In the genomic region with DNA sequence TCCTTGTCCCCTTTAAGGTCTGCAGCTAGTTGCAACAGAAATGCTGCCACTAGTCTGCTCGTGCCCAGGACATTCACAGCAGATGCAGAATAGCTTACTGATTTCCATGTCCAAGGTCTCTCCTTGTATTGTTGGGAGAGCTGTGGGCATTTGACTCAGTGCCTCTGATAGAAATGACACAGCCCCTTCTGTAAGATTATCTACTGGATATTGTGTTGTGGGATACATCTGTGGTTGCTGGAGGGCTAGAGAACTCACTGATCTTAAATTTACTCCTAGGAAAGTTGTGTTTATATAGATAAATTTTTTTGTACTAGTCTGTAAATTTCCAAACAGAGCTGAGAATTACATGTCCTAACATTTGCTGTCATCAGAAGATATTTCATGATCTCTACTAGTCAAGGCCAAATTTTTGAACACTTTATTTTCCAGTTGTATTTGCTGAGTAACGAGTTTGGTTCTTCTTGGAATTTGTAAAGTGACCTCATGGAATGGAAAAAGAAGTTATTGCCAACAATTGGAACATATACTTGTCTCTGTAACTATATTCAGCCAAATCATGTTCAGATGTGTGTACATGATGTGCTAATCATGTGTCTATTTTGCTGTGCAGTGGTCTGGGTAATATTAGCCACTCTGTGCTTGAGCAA, we compare ENCODE assay signal across 16 mouse cellular contexts.
DNase-seq lines count a peak whose midpoint lies in the region; ATAC-seq lines count a peak whose summit lies in the region.
"Had no signal": no experiment of that assay in that cellular context is flagged by ENCODE, and none has a peak within 500 bp of the region (broad histone marks: within the 10 kb centered on the region; RNA-seq: fewer than 3 reads in every experiment).

No protein-coding gene starts in this region.

- no peaks in the 10 kb centered on the region; the same call in 1 of the 2 replicates for H3K36me3 ChIP-seq in lung, embryonic 16.5 days (ENCODE audit: control insufficient read depth, insufficient read depth, low read length)
- H3K36me3 ChIP-seq in kidney, embryonic 15.5 days = peaks cover 8% of the 10 kb centered on the region
- H3K36me3 ChIP-seq: liver, embryonic 12.5 days had no signal

- DNase-seq in frontal cortex, adult 2 months (ENCODE audit: extremely low spot score in 1 of 2, low spot score in 1 of 2) = no peak
- DNase-seq in lung, postnatal 14 days = no peak
- DNase-seq in adipocyte (ENCODE audit: low spot score) = peak; percentile 53
- peak; percentile 47 for DNase-seq in skeletal muscle tissue, adult 2 months (ENCODE audit: low read depth, low spot score)
- DNase-seq: cerebellum, adult 9-11 months; thymus, postnatal 4 days had no signal

- WGBS in lung, embryonic 16.5 days = 30% methylated on average over 2 of the region's 2 CpGs
- 66% methylated on average over 2 of the region's 2 CpGs for WGBS in kidney, embryonic 15.5 days

- peak; percentile 25; the same call in 1 of the 2 replicates for ATAC-seq in frontal cortex, adult (ENCODE audit: low TSS enrichment)
- ATAC-seq in lung, embryonic 16.5 days (ENCODE audit: low read depth) = peak; percentile 81
- no peak for ATAC-seq in kidney, embryonic 15.5 days (replicated peaks; ENCODE audit: low FRiP score)
- ATAC-seq: forebrain, embryonic 14.5 days; intestine, embryonic 15.5 days; liver, embryonic 12.5 days; midbrain, embryonic 16.5 days had no signal

- H3K4me2 ChIP-seq in lung, embryonic 16.5 days (ENCODE audit: low read depth, low read length) = no peak overlapping the region
- H3K4me2 ChIP-seq in kidney, embryonic 15.5 days = no peak overlapping the region
- H3K4me2 ChIP-seq: hindbrain, embryonic 13.5 days; intestine, embryonic 15.5 days; liver, embryonic 12.5 days had no signal

- H3K9ac ChIP-seq in lung, embryonic 16.5 days (ENCODE audit: low read length) = peak overlapping the region; percentile 35; the same call in 1 of the 2 replicates
- no peak overlapping the region for H3K9ac ChIP-seq in kidney, embryonic 15.5 days
- H3K9ac ChIP-seq: hindbrain, embryonic 13.5 days; intestine, embryonic 15.5 days; liver, embryonic 12.5 days had no signal

- H3K9me3 ChIP-seq in lung, embryonic 16.5 days (ENCODE audit: control insufficient read depth, low read length) = no peaks in the 10 kb centered on the region
- H3K9me3 ChIP-seq in kidney, embryonic 15.5 days (replicated peaks) = no peaks in the 10 kb centered on the region
- H3K9me3 ChIP-seq: hindbrain, embryonic 13.5 days; intestine, embryonic 15.5 days; liver, embryonic 12.5 days had no signal

- H3K27ac ChIP-seq in lung, embryonic 16.5 days (ENCODE audit: low read length) = peak overlapping the region; percentile 94
- H3K27ac ChIP-seq in kidney, embryonic 15.5 days = no peak overlapping the region
- H3K27ac ChIP-seq: hindbrain, embryonic 13.5 days; intestine, embryonic 15.5 days; kidney, postnatal 0 days; left cerebral cortex, adult 2 months; liver, embryonic 12.5 days had no signal

- H3K27me3 ChIP-seq in lung, embryonic 16.5 days (ENCODE audit: control insufficient read depth, insufficient read depth, low read depth, low read length) = no peaks in the 10 kb centered on the region
- H3K27me3 ChIP-seq in kidney, embryonic 15.5 days = no peaks in the 10 kb centered on the region
- H3K27me3 ChIP-seq: hindbrain, embryonic 13.5 days; intestine, embryonic 15.5 days; liver, embryonic 12.5 days had no signal

- no peak overlapping the region for H3K4me3 ChIP-seq in lung, embryonic 16.5 days (ENCODE audit: low read length)
- H3K4me3 ChIP-seq in kidney, embryonic 15.5 days (replicated peaks) = no peak overlapping the region
- H3K4me3 ChIP-seq: hindbrain, embryonic 13.5 days; intestine, embryonic 15.5 days; left cerebral cortex, adult 2 months; liver, embryonic 12.5 days had no signal

- peaks cover 8% of the 10 kb centered on the region; the same call in 1 of the 2 replicates for H3K4me1 ChIP-seq in lung, embryonic 16.5 days (replicated peaks; ENCODE audit: control insufficient read depth, insufficient read depth, low read length)
- peaks cover 2% of the 10 kb centered on the region; the same call in 1 of the 2 replicates for H3K4me1 ChIP-seq in kidney, embryonic 15.5 days
- H3K4me1 ChIP-seq: hindbrain, embryonic 13.5 days; intestine, embryonic 15.5 days; liver, embryonic 12.5 days had no signal

Comparison
In these comparisons a context has a peak if more than half of its experiments do, and no peak if none do; other contexts are left out.
1. DNase-seq: peak in adipocyte (single experiment) and skeletal muscle tissue, adult 2 months (single experiment); none in frontal cortex, adult 2 months (0 of 2) and lung, postnatal 14 days (single experiment).